Comparison of ENCODE assay signal across 8 mouse cellular contexts in the genomic region with DNA sequence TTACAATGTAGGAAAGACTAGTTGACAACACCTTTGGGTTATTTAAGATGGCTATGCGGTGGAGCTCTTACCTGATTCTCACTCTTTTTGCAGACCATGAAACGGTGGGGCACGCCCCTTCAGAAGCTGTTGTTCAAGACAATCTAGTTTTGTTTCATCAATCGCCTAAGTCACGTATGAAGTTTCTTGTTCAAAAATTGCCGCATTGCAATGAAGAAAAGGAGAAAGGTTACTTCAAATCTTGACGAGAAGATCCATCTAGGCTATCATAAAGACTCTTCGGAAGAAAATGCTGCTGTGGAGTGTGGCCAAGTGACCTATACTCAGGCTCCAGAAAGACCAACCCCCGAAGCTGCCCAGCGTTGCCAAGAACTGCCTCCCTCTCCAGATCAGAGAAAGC. TPM values are rescaled to one million over a fixed set of nuclear protein-coding genes. Genes with fewer than 3 reads are reported as not detected.
DNase-seq lines count a peak whose midpoint lies in the region; ATAC-seq and TF ChIP-seq lines count a peak whose summit lies in the region.

No protein-coding gene starts in this region.

- DNase-seq in gastrocnemius, adult 2 months, result no peak
- no peak for DNase-seq in gastrocnemius, postnatal 36 days
- DNase-seq in MN1 (ENCODE audit: low spot score), result peak; percentile 13
- peak; percentile 36 for DNase-seq in retina, postnatal 1 day
- no peak for DNase-seq in urinary bladder, postnatal 4 days (ENCODE audit: low spot score in 2 of 2)

- peaks cover 9% of the 10 kb centered on the region for H3K4me1 ChIP-seq in embryonic fibroblast, embryonic 13.5 days (ENCODE audit: control insufficient read depth, insufficient read depth, low read length)
- H3K4me1 ChIP-seq in intestine, embryonic 15.5 days (replicated peaks), result peaks cover 15% of the 10 kb centered on the region
- peaks cover 20% of the 10 kb centered on the region for H3K4me1 ChIP-seq in liver, embryonic 16.5 days (ENCODE audit: control insufficient read depth, low read depth, low read length)

- no peaks in the 10 kb centered on the region; the same call in 1 of the 2 replicates for H3K36me3 ChIP-seq in intestine, embryonic 15.5 days
- H3K36me3 ChIP-seq in liver, embryonic 16.5 days (ENCODE audit: control insufficient read depth, insufficient read depth), result no peaks in the 10 kb centered on the region; the same call in 1 of the 2 replicates

- H3K4me2 ChIP-seq in intestine, embryonic 15.5 days (replicated peaks), result peak overlapping the region; percentile 66
- peak overlapping the region; percentile 84 for H3K4me2 ChIP-seq in liver, embryonic 16.5 days (ENCODE audit: low read depth, low read length)

- TF ChIP-seq CTCF in gastrocnemius, adult 2 months (IDR thresholded peaks at IDR 0.05), result no peak
- no peak for TF ChIP-seq CTCF in embryonic fibroblast, embryonic 13.5 days (IDR thresholded peaks at IDR 0.05; ENCODE audit: borderline replicate concordance, insufficient read depth, low read length)

- H3K9ac ChIP-seq in intestine, embryonic 15.5 days, result peak overlapping the region; percentile 92
- H3K9ac ChIP-seq in liver, embryonic 16.5 days (ENCODE audit: low read depth, low read length), result peak overlapping the region; percentile 96

- peak overlapping the region; percentile 98 for H3K4me3 ChIP-seq in gastrocnemius, adult 2 months
- H3K4me3 ChIP-seq in embryonic fibroblast, embryonic 13.5 days (ENCODE audit: insufficient read depth, low read length), result peak overlapping the region; percentile 95
- H3K4me3 ChIP-seq in intestine, embryonic 15.5 days (replicated peaks), result peak overlapping the region; percentile 91
- H3K4me3 ChIP-seq in liver, embryonic 16.5 days (ENCODE audit: low read depth, low read length), result peak overlapping the region; percentile 90

- no peak for TF ChIP-seq POLR2A in embryonic fibroblast, embryonic 13.5 days (IDR thresholded peaks at IDR 0.05; ENCODE audit: low read depth, low read length)

- intact Hi-C loops in gastrocnemius, adult 2 months (cut with DNase I), result loop anchor here (5.0 kb wide), 2 partner anchors 34 to 511 kb away; no protein-coding TSS in a partner anchor
- intact Hi-C loops in gastrocnemius, postnatal 36 days (cut with DNase I), result loop anchor here (5.0 kb wide), 1 partner anchor 34 kb away; no protein-coding TSS in a partner anchor

- H3K27ac ChIP-seq in gastrocnemius, adult 2 months, result peak overlapping the region; percentile 100
- no peak overlapping the region for H3K27ac ChIP-seq in embryonic fibroblast, embryonic 13.5 days (ENCODE audit: insufficient read depth, low read length)
- H3K27ac ChIP-seq in intestine, embryonic 15.5 days, result no peak overlapping the region
- peak overlapping the region; percentile 87; the same call in 1 of the 2 replicates for H3K27ac ChIP-seq in liver, embryonic 16.5 days (ENCODE audit: low read length)

- H3K9me3 ChIP-seq in intestine, embryonic 15.5 days, result no peaks in the 10 kb centered on the region
- no peaks in the 10 kb centered on the region for H3K9me3 ChIP-seq in liver, embryonic 16.5 days (replicated peaks; ENCODE audit: control insufficient read depth, low read length)

- peak; percentile 13; the same call in 1 of the 2 replicates for ATAC-seq in intestine, embryonic 15.5 days
- ATAC-seq in liver, embryonic 16.5 days (ENCODE audit: low read depth), result no peak

- H3K27me3 ChIP-seq in intestine, embryonic 15.5 days (replicated peaks), result no peaks in the 10 kb centered on the region
- H3K27me3 ChIP-seq in liver, embryonic 16.5 days (ENCODE audit: control insufficient read depth, insufficient read depth, low read depth, low read length), result no peaks in the 10 kb centered on the region

- 15% methylated on average over 10 of the region's 10 CpGs for WGBS in intestine, embryonic 15.5 days
- WGBS in liver, embryonic 16.5 days (ENCODE audit: insufficient replicate concordance), result 29% methylated on average over 10 of the region's 10 CpGs

RNA-seq across cellular contexts. Expression of a gene that starts 0.9 kb away (rescaled TPM):
- 10 to 100 TPM; 17.6 to 21.1 TPM for total RNA-seq in gastrocnemius, adult 2 months (2021)
- total RNA-seq in gastrocnemius, postnatal 36 days (2021), result 10 to 100 TPM; 14.3 to 15.3 TPM
- polyA plus RNA-seq in embryonic fibroblast, embryonic 13.5 days (2011; ENCODE audit: insufficient read length, low read depth, missing spikeins), result 38.9 and 41.1 TPM in 2 replicates
- 6.5 and 8.6 TPM in 2 replicates for polyA plus RNA-seq in intestine, embryonic 15.5 days (2015; fragmentation: Nextera tagmentation; extraction: Ambion mirVana)
- 2.2 TPM in 2 replicates for polyA plus RNA-seq in liver, embryonic 16.5 days (2015; fragmentation: Nextera tagmentation; extraction: Ambion mirVana)

RNA-seq across cellular contexts. Expression of a gene that starts 31.6 kb away (rescaled TPM):
- under 1 TPM; 0.03 TPM for total RNA-seq in gastrocnemius, adult 2 months (2021)
- under 1 TPM; 0.30 to 0.64 TPM for total RNA-seq in gastrocnemius, postnatal 36 days (2021)
- 11.7 and 21.4 TPM in 2 replicates for polyA plus RNA-seq in embryonic fibroblast, embryonic 13.5 days (2011; ENCODE audit: insufficient read length, low read depth, missing spikeins)
- 10.6 and 12.6 TPM in 2 replicates for polyA plus RNA-seq in intestine, embryonic 15.5 days (2015; fragmentation: Nextera tagmentation; extraction: Ambion mirVana)
- 8.7 and 9.3 TPM in 2 replicates for polyA plus RNA-seq in liver, embryonic 16.5 days (2015; fragmentation: Nextera tagmentation; extraction: Ambion mirVana)

RNA-seq across cellular contexts. Expression of a gene that starts 46.0 kb away (rescaled TPM):
- not detected for total RNA-seq in gastrocnemius, adult 2 months (2021)
- not detected for total RNA-seq in gastrocnemius, postnatal 36 days (2021)
- polyA plus RNA-seq in embryonic fibroblast, embryonic 13.5 days (2011; ENCODE audit: insufficient read length, low read depth, missing spikeins), result not detected in 2 replicates
- 0.05 and 0.10 TPM in 2 replicates for polyA plus RNA-seq in intestine, embryonic 15.5 days (2015; fragmentation: Nextera tagmentation; extraction: Ambion mirVana)
- polyA plus RNA-seq in liver, embryonic 16.5 days (2015; fragmentation: Nextera tagmentation; extraction: Ambion mirVana), result not detected in 2 replicates

Comparison
In these comparisons a context has a peak if more than half of its experiments do, and no peak if none do; other contexts are left out.
1. DNase-seq: peak in MN1 (single experiment) and retina, postnatal 1 day (single experiment); none in gastrocnemius, adult 2 months (single experiment), gastrocnemius, postnatal 36 days (0 of 2) and urinary bladder, postnatal 4 days (0 of 2).
2. H3K27ac ChIP-seq: peak in gastrocnemius, adult 2 months (single experiment) and liver, embryonic 16.5 days (single experiment); none in embryonic fibroblast, embryonic 13.5 days (single experiment) and intestine, embryonic 15.5 days (single experiment).
3. Peak in every context shown above with its lines, with median percentiles within 50 percentile points of each other: H3K4me3 ChIP-seq.